Mouse (Mus musculus): ENCODE results near the gene Cnppd1.

Gene Cnppd1

GRCm38 (mm10) chr1:75147411-75148135, 5.1 kb upstream of the Cnppd1 start:
- no peak for DNase-seq (ENCODE audit: low spot score)

GRCm38 (mm10) chr1:75145589-75145988, 3.1 kb upstream of the Cnppd1 start:
- no peak for DNase-seq (ENCODE audit: low spot score)

- DNase-seq (ENCODE audit: low spot score) = peak; percentile 66
These were observed 873 bp downstream of the Cnppd1 start for GRCm38 (mm10) chr1:75141486-75142190.

GRCm38 (mm10) chr1:75140601-75141190, 1.8 kb downstream of the Cnppd1 start:
- DNase-seq (ENCODE audit: low spot score) = peak; percentile 74

- DNase-seq (ENCODE audit: low spot score) = no peak
These were observed 4.1 kb downstream of the Cnppd1 start for GRCm38 (mm10) chr1:75138448-75138847.

GRCm38 (mm10) chr1:75136730-75137129, 5.8 kb downstream of the Cnppd1 start:
- no peak for DNase-seq (ENCODE audit: low spot score)

GRCm38 (mm10) chr1:75136293-75136692, 6.2 kb downstream of the Cnppd1 start:
- DNase-seq (ENCODE audit: low spot score) = no peak

- DNase-seq (ENCODE audit: low spot score) = no peak
These were observed 8.9 kb downstream of the Cnppd1 start, which contains the start of gene Slc23a3 for GRCm38 (mm10) chr1:75133421-75134207. Slc23a3 (minus strand) TSS chr1:75133890.

GRCm38 (mm10) chr1:75128641-75129040, 13.9 kb downstream of the Cnppd1 start:
- peak; percentile 38 for DNase-seq (ENCODE audit: low spot score)

- DNase-seq (ENCODE audit: low spot score) = no peak
These were observed 17.1 kb downstream of the Cnppd1 start for GRCm38 (mm10) chr1:75125418-75125817.

GRCm38 (mm10) chr1:75124346-75125321, 17.9 kb downstream of the Cnppd1 start, which contains the start of gene Nhej1:
Nhej1 (minus strand) TSS chr1:75125200.
- peak; percentile 98 for DNase-seq (ENCODE audit: low spot score)

- no peak for DNase-seq (ENCODE audit: low spot score)
These were observed 20.3 kb downstream of the Cnppd1 start for GRCm38 (mm10) chr1:75122211-75122610.
